Mouse (Mus musculus) left cerebral cortex, adult 18-20 months (tissue): ENCODE data around the gene Gtdc1. TPM values are rescaled to one million over a fixed set of nuclear protein-coding genes. Genes with fewer than 3 reads are reported as not detected.

ENCODE experiments used
- DNase-seq, 2 experiments: peaks; one replicate each; pipeline ENCODE4 v3.0.0; 2021 to 2022; ENCODE audit warnings: low spot score in 2 of 2, mixed read lengths in 1 of 2
- total RNA-seq, 2 experiments: library from RNA; stranded (reverse); gene quantifications; 2 replicates each; pipeline ENCODE4 v1.2.3; 2021

Gene Gtdc1
- total RNA-seq, 2 experiments from 2014 or later, result 88.1 to 97.0 TPM

DNA sequence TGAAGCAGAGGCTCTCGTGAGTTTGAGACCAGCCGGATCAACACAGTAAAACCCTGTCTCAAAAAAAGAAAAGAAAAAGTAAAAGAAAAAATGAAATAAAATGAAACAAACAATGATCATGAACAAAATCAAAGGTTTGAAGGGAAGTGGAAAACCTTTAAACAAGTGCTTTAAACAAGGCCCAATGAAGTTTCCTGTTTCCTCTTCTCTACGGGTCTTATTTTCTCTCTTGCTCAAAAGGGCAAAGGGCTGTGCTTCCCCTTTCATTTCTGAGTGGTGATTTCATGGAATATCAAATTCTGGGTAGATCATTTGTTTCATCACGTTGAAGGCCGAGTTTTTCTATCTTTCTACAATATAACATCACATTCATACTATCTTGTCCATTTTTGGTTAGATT, 136.3 kb downstream of the Gtdc1 start:
- DNase-seq, result no peak

DNA sequence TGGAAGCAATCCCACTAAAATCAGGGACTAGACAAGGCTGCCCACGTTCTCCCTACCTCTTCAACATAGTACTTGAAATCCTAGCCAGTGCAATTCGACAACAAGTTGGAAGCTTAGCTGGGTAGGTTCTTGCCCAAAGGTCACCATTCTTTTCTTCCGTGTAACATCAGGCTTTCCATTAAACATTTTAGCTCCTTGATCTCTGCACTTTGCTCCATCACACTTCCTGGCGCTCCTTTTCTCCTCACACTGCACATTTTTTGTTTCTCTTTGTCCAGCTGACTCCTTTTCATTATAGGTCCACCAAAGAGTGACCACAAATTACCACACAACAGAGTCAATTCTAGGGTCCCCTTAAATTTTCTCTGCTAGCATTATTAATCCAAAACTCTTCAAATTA, 144.7 kb downstream of the Gtdc1 start:
- no peak for DNase-seq

DNA sequence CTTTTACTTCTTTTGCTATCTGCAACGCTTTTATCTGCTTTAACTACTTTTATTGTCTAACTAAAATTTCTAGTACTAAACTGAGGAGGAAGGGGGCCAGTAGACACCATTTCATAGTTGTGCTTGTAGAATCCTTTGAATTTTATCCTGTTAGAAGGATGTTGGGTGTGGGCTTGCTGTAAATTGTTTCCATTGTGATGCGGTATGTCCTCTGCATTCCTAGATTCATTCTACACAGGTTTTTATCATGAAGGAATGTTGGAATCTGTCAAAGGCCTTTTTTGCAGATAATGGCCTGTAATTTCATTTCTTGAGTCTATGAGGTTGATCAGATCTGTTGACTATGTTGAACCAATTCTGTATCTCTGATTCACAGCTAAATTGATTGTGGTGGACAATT, 146.5 kb downstream of the Gtdc1 start:
- no peak for DNase-seq

DNA sequence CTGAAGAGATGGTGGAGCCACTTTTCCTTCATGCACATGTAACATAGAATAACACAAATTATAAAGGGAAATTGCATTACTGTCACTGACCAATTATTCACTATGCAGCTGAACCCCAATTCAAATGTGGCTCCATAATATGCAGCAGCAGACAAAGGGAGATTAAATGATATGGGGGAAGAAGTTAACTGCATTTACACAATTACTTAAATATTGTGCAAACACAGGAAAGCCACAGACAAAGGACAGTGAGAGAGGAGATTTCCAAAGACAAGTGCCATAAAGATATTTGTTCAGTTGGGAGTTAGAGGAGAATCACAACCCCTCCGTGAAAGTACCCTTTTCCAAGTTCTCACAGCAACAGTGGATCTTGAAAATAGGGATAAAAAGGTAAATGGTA, 163.6 kb downstream of the Gtdc1 start:
- DNase-seq, result no peak

DNA sequence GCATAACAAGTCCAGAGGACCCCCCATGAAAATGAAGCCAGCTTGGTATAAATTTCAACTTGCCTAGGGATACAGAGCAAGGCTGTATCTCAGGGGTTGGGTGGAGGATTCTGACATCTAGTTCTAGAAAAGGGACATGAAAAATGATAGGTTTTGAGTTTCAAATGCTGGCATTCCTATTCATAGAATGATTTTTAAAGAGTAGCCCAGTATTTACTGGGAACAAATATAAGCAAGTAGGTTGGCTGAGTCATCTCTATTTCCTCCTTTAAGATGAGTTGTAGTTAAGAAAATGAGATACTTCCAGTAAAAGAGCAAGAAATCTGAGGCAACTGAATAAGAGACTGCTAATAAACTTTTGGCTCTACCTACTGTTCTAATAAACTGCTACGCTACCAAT, 190.8 kb downstream of the Gtdc1 start:
- DNase-seq, result no peak

DNA sequence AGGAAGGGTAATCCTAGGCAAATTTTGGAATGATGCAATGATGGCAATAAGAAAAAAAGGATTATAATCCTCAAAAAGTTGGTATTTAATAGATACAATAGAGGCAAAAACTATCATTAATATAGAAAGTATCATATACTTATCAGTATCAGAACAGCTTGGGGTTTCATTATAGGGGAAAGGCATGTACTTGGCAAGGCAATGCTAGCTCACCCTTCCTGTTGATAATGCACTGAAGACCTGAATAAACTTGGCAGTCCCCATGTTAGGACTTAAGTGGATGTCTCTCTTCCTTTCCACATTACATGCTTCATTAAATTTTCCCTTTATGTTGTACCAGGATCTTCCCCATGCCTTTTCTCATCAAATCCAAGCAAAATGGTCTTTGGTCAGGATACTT, 206.0 kb downstream of the Gtdc1 start:
- DNase-seq, result no peak

DNA sequence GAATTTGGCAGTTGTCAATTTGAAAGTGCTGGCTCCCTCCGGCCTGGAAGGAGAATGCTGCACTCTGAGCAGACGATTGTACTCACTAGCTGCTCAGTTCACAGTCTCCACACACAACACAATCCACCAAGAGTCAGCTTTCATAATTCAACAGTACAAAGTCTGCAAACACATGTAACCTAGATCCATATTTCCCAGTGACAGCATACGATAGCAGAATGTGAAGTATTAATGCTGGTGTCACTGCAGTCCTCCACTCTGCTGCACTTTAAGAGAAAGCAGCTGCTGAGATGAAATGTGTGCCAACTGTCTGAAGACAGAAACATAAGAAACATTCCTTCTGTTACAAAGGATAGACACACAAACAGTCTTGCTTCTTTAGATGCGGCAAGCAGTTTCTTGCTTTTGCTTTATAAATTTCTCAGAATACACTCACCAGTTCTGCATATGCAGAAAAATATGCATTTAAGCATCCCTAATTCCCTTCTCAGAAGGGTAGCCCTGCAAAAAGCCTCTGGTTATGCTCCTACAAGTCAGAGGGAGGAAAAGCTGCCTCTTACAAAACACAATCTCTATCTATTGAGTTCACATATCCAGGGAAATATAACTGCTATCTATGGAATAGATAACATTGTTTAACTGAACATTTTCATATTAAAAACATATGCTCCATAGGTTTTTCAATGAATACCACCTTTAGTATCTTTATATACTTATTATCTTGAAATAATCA, 221.4 kb downstream of the Gtdc1 start:
- peak; percentile 16 to 31 for DNase-seq

DNA sequence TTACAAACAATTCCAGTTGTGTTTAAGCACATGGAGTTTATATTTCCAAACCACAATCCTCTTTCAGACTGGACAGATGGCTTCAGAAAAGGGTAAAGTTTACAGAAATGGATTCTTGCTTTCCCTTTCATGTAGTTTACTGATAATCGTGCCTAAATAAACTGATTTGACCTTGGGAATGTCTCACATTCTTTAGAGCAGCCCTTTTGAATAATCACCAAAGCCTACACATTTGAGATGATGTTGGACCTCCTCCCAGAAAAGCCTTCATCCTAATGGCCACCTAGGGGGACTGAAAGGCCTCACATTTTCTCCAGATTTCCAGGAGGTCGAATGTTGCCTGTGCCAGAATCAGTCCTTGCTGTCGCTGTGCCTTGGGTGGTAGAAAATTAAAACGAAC, 227.2 kb downstream of the Gtdc1 start:
- DNase-seq, result no peak

DNA sequence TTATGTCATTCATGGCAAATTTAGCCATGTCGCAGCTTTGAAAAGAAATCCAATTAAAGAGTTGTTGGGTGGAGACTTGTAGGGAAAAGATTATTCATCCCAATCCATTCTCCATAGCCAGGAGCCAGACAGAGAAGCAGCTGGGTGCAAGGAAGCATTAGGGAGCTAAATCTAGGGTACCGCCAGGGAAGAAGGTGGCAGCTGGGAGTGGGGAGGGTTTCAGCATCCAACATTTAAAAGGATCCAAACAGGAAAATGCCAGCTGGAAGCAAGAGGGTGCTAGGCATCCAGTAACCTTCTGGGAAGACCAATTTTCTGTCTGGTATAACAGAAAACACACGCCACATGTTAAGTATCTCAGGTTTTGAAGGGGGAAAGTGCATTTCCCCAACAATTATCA, 231.0 kb downstream of the Gtdc1 start:
- DNase-seq, result peak in 1 of 2 experiments; percentile 7

DNA sequence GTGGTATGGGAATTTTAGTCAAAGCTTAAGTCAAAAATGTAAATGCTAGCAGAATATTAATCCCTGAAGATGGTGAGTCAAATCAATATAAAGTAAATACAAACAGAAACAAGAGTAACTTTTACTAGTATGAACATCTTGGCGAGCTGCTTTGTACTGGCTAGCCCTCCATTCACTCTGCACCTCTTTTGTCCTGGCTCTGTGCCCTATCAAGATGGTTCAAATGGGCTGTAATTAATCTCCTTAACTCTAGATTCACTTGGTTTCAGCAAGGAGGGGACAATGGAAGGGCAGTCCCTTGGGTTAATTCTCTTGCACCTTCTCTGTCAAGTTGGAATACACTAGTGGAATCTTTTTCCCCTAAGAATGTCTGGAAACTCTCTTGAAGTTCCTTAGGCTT, 233.6 kb downstream of the Gtdc1 start:
- DNase-seq, result no peak

DNA sequence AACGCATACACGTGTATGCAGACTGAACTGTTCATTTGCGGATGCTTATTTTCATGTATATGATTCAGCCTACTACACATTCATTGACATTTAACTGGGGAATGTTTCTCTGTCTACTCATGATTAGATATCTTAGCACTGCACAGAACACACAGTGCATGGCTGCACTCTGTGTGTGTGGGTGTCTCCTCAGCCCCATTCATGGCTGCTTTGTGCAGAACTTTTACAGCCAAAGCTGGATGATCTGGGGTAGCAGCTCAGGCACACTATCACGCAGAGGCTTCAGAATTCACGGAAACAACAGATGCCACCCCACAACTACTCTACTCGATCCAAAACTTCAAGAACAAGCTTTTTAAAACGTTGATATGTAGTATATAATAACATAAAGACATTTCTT, 263.4 kb downstream of the Gtdc1 start:
- peak; percentile 10 to 39 for DNase-seq

DNA sequence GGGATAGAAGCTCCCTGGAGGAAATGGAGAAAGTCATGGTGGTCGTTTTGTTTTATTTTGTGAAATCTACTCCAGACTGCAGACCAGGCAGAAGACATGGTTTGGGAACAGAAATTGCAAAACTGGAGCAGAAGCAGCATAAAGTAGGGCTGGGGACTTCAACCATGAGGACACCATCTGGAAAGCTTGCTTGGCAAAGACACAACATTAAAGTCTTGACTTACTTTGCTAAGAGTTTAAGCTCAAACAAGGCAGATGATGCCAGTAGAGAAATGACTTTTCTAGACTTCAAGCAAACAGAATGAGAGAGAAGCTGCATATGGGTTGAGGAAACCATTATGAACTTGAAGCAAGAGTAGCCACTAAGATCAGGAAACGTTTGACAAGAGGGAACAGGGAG, 267.6 kb downstream of the Gtdc1 start:
- DNase-seq, result no peak

DNA sequence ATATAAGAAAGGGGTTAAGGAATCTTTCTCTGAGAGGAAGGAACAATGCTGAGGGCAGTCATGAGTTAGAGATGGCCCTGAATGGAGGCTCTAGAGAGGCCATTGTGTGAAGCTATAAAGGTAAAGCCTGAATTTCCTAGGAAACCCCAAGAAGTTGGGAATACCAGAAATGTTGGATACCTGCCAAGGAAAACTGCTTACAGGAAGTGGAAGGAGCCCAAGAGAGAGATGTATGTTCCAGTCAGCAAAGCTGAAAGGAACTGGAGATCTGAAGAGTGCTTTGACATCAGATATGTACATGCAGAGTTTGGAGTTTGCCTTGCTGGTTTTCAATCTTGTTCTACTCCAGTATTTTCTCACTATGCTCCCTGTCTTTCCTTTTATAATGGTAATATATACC, 268.4 kb downstream of the Gtdc1 start:
- no peak for DNase-seq

DNA sequence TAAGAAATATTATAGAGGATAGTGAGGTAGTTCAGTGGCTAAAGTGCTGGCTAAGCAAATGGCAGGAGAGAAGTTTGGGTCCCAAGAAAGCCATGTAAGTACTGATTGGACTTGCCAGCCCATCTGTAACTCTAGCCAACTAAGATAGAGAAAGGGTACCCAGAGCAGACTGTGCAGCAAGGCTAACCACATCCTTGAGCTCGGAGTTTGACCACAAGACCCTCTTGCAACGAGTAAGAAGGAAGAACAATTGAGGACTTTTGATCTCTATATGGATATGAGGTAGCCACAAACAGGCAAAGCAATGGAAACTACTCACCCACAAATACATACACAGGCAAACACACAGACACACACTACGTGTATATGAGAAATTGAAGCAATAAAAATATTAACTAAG, 278.9 kb downstream of the Gtdc1 start:
- DNase-seq, result no peak

DNA sequence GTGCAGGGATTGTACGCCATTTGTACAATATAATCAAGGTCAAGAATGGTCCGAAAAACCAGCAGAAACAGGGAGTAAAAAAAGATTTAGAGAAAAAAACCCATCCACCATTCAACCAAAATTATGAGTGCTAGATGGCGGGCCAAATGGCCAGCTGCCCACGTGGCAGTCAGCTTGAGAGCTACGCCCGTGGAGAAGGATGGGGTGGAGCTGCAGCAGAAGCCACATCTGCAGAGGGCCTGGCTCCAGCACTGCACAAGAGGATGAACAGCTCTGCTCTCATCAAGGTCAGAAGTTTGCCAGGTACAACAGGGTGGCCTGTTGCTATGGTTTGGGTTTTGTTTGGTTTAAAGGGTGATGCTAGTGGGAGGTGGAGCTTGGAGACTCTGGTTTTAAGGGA, 281.1 kb downstream of the Gtdc1 start:
- DNase-seq, result no peak

DNA sequence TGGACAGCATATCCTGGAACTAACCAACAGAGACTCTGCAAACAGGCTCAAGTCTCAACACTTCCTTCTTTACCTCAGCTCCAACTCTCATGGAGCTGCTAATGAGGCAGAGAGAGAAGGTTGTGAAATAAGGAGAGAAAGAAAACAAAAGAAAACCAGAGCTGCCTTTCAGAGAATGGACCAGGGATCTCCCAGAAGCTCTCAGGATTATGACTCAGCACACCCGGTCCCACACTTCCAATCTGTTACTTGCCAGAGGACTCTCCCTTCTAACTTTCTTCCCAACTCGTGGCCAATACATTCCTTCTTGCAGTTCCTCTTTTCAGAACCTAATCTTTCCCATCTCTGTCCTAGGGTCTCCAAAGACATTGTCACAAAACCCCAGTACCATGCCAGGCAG, 288.1 kb downstream of the Gtdc1 start:
- DNase-seq, result no peak

DNA sequence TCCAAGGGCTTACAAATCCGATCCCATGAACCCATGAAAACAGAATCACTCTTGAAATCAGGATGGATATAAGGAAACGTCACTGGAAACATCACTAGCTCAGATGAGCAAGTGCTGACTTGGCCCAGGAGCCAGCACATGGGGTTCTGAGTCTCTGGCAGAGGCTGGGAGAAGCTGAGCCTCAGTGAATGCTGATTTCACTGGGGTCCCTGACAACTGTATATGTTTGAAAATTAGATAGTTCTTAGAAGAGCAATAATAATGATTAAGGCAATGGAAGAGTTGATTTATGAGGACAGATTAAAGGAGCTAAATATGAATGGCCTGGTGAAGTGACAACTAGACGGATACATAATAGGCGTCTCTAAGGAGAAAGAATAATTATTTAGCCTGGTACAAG, 289.3 kb downstream of the Gtdc1 start:
- no peak for DNase-seq

DNA sequence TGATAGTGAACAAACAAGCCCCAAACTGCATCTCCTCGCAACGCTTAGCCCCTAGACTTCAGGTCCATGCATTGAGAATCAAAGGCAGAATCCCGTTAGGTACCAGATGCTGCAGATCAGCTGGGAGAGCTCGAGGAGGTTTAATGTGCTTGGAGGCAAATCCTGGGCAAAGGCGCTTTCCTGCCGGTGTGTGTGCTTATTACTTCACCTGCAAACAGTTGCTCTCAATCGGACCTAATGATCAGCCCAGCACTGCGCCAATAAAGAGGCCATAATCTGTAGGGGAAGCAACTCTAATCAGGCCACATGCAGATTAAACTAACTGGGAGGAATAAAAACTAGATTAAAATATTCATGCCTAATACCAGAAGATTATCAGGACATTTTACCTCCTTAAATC, 293.5 kb downstream of the Gtdc1 start:
- no peak for DNase-seq

DNA sequence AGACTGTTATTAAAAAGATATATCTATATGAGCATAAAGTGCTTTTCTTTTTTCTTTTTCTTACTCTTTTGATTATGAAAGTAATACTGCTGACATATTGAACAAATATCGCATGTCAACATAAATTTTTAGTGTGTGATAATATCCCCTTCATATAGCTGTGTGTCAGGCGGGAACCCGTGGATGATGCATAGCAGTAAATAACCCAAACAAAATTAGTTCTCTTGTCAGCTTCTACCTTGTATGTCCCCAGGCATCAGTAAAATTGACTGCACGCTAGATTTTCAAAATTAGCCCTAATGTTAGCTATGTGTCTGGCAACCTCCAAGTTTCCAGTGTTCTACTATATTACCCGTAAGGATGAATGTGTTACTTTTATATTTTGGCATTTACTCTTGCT, 294.4 kb downstream of the Gtdc1 start:
- DNase-seq, result no peak

DNA sequence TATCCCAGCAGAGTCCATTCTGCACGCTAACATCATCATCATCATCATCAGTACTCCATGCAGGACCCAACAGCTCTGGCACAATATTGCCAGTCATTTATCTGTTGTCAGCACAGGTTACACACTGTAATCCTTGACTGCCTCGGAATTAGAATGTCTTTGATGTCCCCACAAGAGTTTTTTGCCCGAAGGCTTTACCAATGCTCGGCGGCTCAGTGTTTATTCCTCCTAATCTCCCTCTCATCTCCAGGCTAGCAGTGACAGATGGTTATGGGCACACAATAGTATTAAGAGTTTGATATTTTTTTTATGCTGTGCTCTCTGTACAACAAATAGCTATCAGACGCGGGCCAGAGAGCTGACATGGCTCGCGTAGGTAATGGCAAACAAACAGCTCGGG, 294.9 kb downstream of the Gtdc1 start:
- DNase-seq, result no peak

DNA sequence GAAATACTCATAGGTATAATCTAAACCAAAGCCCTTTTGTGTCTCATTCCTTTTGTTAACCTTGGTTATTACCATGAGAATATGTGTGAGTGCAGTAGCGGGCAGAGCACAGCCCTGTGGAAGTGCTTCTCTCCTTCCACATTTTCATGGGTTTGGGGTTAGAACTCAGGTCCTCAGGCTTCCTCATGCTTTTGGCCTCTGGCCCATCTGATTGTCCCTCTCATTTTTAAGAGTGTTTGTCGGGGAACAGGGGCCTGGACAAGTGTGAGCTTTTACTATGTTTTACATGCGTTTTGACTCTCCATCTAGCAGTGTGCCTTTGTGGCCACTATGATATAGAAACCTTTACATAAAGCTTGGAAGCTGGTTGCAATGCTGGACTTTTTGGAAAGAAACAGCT, 296.4 kb downstream of the Gtdc1 start:
- DNase-seq, result no peak

DNA sequence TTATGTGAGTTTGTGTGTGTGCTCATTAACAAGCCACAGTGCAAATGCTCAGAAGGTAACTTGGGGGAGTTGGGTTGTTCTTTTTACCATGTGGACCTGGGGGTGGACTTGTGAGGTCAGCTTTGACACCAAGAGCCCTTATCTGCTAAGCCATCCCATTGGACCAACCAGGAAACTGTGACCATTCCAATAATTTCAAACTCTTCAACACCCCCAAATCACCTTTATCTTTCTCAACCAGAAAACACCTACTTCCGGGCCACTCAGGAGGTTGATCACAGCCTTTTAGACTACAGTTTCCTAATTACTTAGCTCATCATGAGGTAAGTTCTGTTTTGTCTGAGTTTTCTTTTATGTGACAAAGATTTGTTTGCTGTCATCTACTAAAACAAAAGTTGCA, 298.7 kb downstream of the Gtdc1 start:
- no peak for DNase-seq

DNA sequence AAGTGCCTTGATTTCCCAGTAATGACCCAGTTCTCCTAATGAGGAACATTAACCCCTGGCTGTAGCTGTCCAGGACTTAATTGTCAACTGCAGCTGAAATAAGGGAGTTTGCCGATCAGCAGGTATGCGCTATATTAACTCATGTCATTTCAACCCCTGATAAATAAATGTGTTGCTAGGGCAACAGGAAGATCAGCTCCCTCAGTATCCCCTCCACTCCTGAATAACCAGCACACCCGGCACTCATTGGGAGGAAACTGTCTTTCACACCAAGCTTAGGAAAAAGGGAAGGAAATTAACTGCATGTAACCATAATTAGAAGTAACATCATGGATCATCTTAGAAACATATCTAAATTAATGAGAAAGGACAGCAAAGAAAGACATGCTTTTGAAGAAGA, 302.3 kb downstream of the Gtdc1 start:
- no peak for DNase-seq

DNA sequence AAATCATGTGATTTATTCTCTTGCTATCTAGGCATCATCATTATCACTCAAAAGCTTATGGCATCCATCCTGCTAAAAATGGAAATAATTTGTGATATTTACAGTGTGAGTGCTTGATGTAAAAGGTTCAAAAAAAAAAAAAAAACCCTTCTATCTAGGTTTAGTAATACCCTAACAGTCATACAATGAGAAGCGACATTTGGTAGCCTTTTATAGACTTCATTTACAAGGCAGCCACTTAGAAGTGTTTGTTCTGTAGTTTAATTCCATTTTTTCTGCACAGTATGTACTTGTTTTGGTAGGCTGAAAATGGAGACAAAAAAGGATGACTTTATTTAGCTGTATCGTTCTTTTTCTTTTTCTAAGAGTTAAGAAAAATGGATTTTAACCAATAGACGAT, 305.0 kb downstream of the Gtdc1 start:
- DNase-seq, result no peak
